Mouse (Mus musculus): ENCODE results near the gene Por.

DNA sequence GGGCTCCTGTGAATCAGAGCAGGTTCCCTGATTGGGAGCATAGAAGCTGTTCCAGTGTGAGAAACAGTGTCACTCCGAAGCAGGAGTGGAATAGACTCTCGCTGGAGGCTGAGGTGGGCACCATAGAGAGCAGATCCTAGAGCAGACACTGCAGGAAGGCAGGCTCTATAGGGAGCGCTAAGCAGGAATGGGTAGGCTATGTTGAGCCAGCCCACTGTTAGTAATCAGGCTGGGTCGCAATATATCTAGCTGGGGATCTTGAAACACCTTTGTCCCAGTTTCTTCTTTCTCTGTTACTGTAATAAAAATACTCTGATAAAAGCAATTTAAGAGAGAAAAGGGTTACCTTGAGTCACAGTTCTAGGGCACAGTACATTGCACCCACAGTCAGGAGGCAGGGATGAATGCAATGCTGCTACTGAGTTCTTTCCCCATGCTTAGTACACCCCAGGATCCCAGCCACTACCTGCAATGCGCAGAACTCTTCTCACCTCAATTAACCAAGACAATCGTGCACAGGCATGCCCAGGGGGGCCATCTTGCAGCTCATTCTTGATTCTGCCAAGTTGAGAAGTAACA, 11.2 kb downstream of the Por start:
- TF ChIP-seq CTCF (IDR thresholded peaks at IDR 0.05; ENCODE audit: borderline replicate concordance, extremely low read depth, insufficient read depth, insufficient read length) (no peak), POLR2A (IDR thresholded peaks at IDR 0.05; ENCODE audit: borderline replicate concordance, extremely low read depth, insufficient read depth, insufficient read length, poor library complexity, severe bottlenecking) (no peak)
